Mouse (Mus musculus): ENCODE data around the gene Zg16. TPM values are rescaled to one million over a fixed set of nuclear protein-coding genes. Genes with fewer than 3 reads are reported as not detected.

Zg16 gene
- polyA plus RNA-seq, 1 experiment from 2014 or later = not detected

- WGBS = 94% methylated on average over 10 of the region's 10 CpGs
- Histone ChIP-seq H3K9me3 (no peaks in the 10 kb centered on the region), H3K4me1 (replicated peaks) (peaks cover 54% of the 10 kb centered on the region), H3K27ac (no peak overlapping the region), H3K4me3 (0 out of 2 replicates have a peak overlapping the region, but pooled peaks have one; percentile 9), H3K27me3 (ENCODE audit: insufficient read depth, poor library complexity, severe bottlenecking) (no peaks in the 10 kb centered on the region), H3K36me3 (peaks cover 46% of the 10 kb centered on the region)
- DNase-seq (ENCODE audit: low spot score) = no peak
These were observed 74.3 kb downstream of the Zg16 start for GRCm38 (mm10) chr7:127012845-127013244.

GRCm38 (mm10) chr7:127012374-127012773, 74.8 kb downstream of the Zg16 start:
- Histone ChIP-seq H3K4me3 (no peak overlapping the region), H3K9me3 (no peaks in the 10 kb centered on the region), H3K27ac (no peak overlapping the region), H3K27me3 (ENCODE audit: insufficient read depth, poor library complexity, severe bottlenecking) (no peaks in the 10 kb centered on the region), H3K4me1 (replicated peaks) (peaks cover 51% of the 10 kb centered on the region), H3K36me3 (peaks cover 46% of the 10 kb centered on the region)
- DNase-seq (ENCODE audit: low spot score) = no peak
- WGBS = 90% methylated on average over 6 of the region's 6 CpGs

DNA sequence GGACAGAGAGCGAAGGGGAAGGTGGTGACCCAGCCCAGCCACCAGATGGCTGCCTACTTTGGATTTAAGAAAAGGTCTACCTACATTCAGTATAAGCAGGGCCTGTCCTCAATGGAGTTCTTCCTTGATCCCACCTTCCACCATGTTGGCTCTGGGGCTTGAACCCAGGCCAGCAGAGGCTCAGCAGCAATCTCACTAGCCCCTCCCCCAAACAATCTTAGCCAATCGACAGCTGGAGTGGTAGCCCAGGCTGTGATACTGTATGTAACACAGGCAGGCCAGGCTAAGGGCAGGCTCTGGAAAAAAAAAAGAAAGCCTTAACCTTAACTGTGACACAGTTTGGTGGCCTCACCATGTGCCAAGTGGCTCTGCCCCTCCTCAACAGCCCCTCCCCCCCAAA, 75.4 kb downstream of the Zg16 start:
- Histone ChIP-seq H3K9me3 (no peaks in the 10 kb centered on the region), H3K27me3 (ENCODE audit: insufficient read depth, poor library complexity, severe bottlenecking) (no peaks in the 10 kb centered on the region), H3K4me1 (replicated peaks) (peaks cover 50% of the 10 kb centered on the region), H3K4me3 (no peak overlapping the region), H3K36me3 (peaks cover 46% of the 10 kb centered on the region), H3K27ac (peak overlapping the region; percentile 45; the same call in 1 of the 2 replicates)
- 85% methylated on average over 2 of the region's 2 CpGs for WGBS
- no peak for DNase-seq (ENCODE audit: low spot score)

DNA sequence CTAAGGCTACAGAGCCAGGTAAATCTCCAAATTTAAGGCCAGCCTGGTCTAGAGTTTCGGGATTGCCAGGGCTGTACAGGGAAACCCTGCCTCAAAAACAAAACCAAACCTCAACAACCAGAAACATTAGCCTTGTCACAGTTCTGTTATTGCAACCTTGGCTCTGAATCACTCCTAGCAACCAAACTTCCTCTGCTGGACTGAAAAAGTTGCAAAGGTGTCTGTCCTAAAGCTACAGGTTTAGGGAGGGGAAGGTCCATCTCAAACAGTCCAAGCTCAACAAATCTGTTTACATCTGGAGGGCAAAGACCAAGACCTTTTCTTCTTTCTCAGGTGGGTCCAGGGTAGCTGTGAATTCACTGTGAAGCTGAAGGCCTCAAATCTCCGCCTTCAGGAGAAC, 76.1 kb downstream of the Zg16 start:
- peaks cover 46% of the 10 kb centered on the region for H3K36me3 ChIP-seq
- 0 out of 2 replicates have a peak overlapping the region, but pooled peaks have one; percentile 45 for H3K27ac ChIP-seq
- no peak overlapping the region for H3K4me3 ChIP-seq
- H3K9me3 ChIP-seq = no peaks in the 10 kb centered on the region
- H3K4me1 ChIP-seq (replicated peaks) = peaks cover 44% of the 10 kb centered on the region
- DNase-seq (ENCODE audit: low spot score) = no peak
- 88% methylated on average over 2 of the region's 2 CpGs for WGBS
- no peaks in the 10 kb centered on the region for H3K27me3 ChIP-seq (ENCODE audit: insufficient read depth, poor library complexity, severe bottlenecking)

DNA sequence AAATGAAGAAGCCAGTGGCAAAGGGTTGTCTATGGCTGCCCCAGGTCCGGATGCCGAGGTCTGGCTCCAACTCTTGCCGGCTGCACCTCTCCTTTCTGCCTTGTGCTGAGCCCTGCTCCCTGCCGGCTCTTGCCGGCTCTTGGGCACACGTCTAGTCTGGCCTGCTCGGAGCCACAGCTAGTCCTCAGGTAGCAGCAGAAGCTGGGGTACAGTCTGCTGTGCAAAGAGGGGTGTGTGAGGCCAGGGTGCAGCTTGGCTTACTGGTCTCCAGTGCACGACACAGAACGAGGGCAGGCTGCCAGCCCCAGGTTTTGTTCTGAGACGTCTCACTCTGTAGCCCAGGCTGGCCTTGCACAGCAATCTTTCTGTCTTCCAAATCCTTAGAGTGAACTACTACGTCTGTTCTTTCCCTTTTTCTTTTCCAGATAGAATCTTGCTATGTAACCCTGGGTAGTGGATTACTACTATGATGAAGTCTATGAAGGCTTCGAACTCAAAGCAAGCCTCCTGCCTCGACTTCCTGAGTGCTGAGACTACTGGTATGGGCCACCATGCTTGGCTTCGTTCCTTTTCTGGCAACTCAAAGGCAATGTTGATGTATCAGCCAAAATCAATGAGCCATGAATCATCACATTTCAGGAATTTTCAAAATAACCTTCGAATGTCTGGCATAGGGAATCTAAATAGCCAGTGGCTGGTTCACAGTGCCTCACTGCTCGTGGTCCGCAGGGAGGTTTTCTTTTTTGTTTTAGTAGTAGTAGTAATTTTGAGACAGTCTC, 77.6 kb downstream of the Zg16 start:
- Histone ChIP-seq H3K27ac (peak overlapping the region; percentile 76), H3K4me3 (no peak overlapping the region)
- WGBS = 85% methylated on average over 17 of the region's 17 CpGs

DNA sequence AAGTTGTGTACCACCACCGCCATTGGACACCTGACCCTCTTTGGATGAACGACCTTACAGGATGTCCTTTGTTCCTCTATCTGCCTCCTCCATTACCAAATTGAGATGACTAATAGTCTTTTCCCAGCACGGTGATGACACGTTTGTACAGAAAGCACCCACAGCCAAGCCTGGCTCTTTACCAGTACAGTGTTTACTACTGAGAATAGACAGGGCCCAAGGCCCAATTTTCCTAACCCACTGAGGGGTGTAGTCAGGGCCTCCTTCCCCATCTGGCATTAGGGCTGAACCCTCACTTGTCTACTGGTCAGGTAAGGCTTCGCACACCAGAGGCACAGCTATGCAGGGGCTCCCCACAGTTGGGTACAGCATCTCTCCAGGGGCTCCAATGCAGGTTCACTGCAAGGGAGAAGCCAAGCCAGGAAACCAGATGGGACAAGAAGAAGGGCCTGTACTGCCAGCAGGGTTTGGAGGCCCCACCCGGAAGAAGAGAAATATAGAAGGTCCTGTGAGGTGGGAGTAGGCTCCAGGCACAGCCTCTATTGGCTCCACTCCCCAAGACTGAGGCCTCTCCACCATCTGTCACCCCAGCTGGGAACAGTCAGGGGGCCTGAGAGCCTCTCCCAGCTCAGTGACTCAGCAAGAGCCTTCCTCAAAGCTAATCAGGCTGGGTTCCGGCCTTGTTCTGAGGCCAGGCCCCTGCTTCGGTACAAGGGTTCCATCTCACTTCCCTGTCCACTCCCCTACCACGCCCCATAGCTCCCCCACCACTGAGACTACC, 78.7 kb downstream of the Zg16 start:
- 69% methylated on average over 9 of the region's 9 CpGs for WGBS
- Histone ChIP-seq H3K4me1 (replicated peaks) (peaks cover 22% of the 10 kb centered on the region), H3K9me3 (no peaks in the 10 kb centered on the region), H3K27ac (peak overlapping the region; percentile 76), H3K4me3 (no peak overlapping the region), H3K36me3 (peaks cover 21% of the 10 kb centered on the region), H3K27me3 (ENCODE audit: insufficient read depth, poor library complexity, severe bottlenecking) (no peaks in the 10 kb centered on the region)
- DNase-seq (ENCODE audit: low spot score) = peak; percentile 30

More for the DNA sequence above, 77.6 kb downstream of the Zg16 start:
- no peaks in the 10 kb centered on the region for H3K9me3 ChIP-seq
- H3K4me1 ChIP-seq (replicated peaks) = peaks cover 28% of the 10 kb centered on the region
- peaks cover 32% of the 10 kb centered on the region for H3K36me3 ChIP-seq
- no peaks in the 10 kb centered on the region for H3K27me3 ChIP-seq (ENCODE audit: insufficient read depth, poor library complexity, severe bottlenecking)
- DNase-seq (ENCODE audit: low spot score) = no peak

GRCm38 (mm10) chr7:127007313-127008024, 79.7 kb downstream of the Zg16 start:
- no peak overlapping the region for H3K4me3 ChIP-seq
- H3K36me3 ChIP-seq = peaks cover 11% of the 10 kb centered on the region
- H3K27me3 ChIP-seq (ENCODE audit: insufficient read depth, poor library complexity, severe bottlenecking) = no peaks in the 10 kb centered on the region
- 86% methylated on average over 6 of the region's 6 CpGs for WGBS
- no peaks in the 10 kb centered on the region for H3K9me3 ChIP-seq
- H3K27ac ChIP-seq = peak overlapping the region; percentile 40; the same call in 1 of the 2 replicates
- DNase-seq (ENCODE audit: low spot score) = no peak
- H3K4me1 ChIP-seq (replicated peaks) = peaks cover 17% of the 10 kb centered on the region

- Histone ChIP-seq H3K36me3 (no peaks in the 10 kb centered on the region), H3K4me3 (no peak overlapping the region), H3K27ac (no peak overlapping the region), H3K9me3 (no peaks in the 10 kb centered on the region), H3K27me3 (ENCODE audit: insufficient read depth, poor library complexity, severe bottlenecking) (no peaks in the 10 kb centered on the region), H3K4me1 (replicated peaks) (peaks cover 11% of the 10 kb centered on the region)
- DNase-seq (ENCODE audit: low spot score) = no peak
- WGBS = 92% methylated on average over 4 of the region's 4 CpGs
These were observed 82.8 kb downstream of the Zg16 start for GRCm38 (mm10) chr7:127004122-127004875.

GRCm38 (mm10) chr7:127003620-127004019, 83.5 kb downstream of the Zg16 start:
- no peaks in the 10 kb centered on the region for H3K9me3 ChIP-seq
- H3K27ac ChIP-seq = no peak overlapping the region
- no peak for DNase-seq (ENCODE audit: low spot score)
- no peaks in the 10 kb centered on the region for H3K27me3 ChIP-seq (ENCODE audit: insufficient read depth, poor library complexity, severe bottlenecking)
- H3K36me3 ChIP-seq = no peaks in the 10 kb centered on the region
- peaks cover 5% of the 10 kb centered on the region for H3K4me1 ChIP-seq (replicated peaks)
- 85% methylated on average over 5 of the region's 5 CpGs for WGBS
- H3K4me3 ChIP-seq = no peak overlapping the region

Other genes with a start within 250 kb of the Zg16 start
- 4.9 and 5.5 TPM in 2 replicates for gene Doc2a, start 239.9 kb downstream of the Zg16 start, polyA plus RNA-seq (2016; fragmentation: Nextera tagmentation; extraction: Ambion mirVana)
- gene Hirip3, start 225.4 kb downstream of the Zg16 start, polyA plus RNA-seq (2016; fragmentation: Nextera tagmentation; extraction: Ambion mirVana) = 38.7 and 48.1 TPM in 2 replicates
- gene Ino80e, start 225.0 kb downstream of the Zg16 start, polyA plus RNA-seq (2016; fragmentation: Nextera tagmentation; extraction: Ambion mirVana) = 102 and 105 TPM in 2 replicates
- 56.2 and 56.4 TPM in 2 replicates for gene Taok2, start 202.6 kb downstream of the Zg16 start, polyA plus RNA-seq (2016; fragmentation: Nextera tagmentation; extraction: Ambion mirVana)
- 31.6 and 37.9 TPM in 2 replicates for gene Tmem219, start 164.4 kb downstream of the Zg16 start, polyA plus RNA-seq (2016; fragmentation: Nextera tagmentation; extraction: Ambion mirVana)
- 23.9 and 35.5 TPM in 2 replicates for gene Kctd13, start 158.4 kb downstream of the Zg16 start, polyA plus RNA-seq (2016; fragmentation: Nextera tagmentation; extraction: Ambion mirVana)
- gene Asphd1, start 137.7 kb downstream of the Zg16 start, polyA plus RNA-seq (2016; fragmentation: Nextera tagmentation; extraction: Ambion mirVana) = 0.41 and 1.2 TPM in 2 replicates
- 2.3 and 7.6 TPM in 2 replicates for gene Sez6l2, start 136.8 kb downstream of the Zg16 start, polyA plus RNA-seq (2016; fragmentation: Nextera tagmentation; extraction: Ambion mirVana)
- gene Cdipt, start 111.4 kb downstream of the Zg16 start, polyA plus RNA-seq (2016; fragmentation: Nextera tagmentation; extraction: Ambion mirVana) = 92.5 and 103 TPM in 2 replicates
- 0.63 and 1.0 TPM in 2 replicates for gene Cdiptos, start 111.2 kb downstream of the Zg16 start, polyA plus RNA-seq (2016; fragmentation: Nextera tagmentation; extraction: Ambion mirVana)
- gene Mvp, start 72.7 kb downstream of the Zg16 start, polyA plus RNA-seq (2016; fragmentation: Nextera tagmentation; extraction: Ambion mirVana) = 5.0 and 6.1 TPM in 2 replicates
- gene Pagr1b, start 70.8 kb downstream of the Zg16 start, polyA plus RNA-seq (2016; fragmentation: Nextera tagmentation; extraction: Ambion mirVana) = 0.25 and 0.55 TPM in 2 replicates
- gene Pagr1a, start 70.0 kb downstream of the Zg16 start, polyA plus RNA-seq (2016; fragmentation: Nextera tagmentation; extraction: Ambion mirVana) = 84.3 and 130 TPM in 2 replicates
- gene Gm42742, start 66.2 kb downstream of the Zg16 start, polyA plus RNA-seq (2016; fragmentation: Nextera tagmentation; extraction: Ambion mirVana) = 17.6 and 75.1 TPM in 2 replicates
- 3.3 and 4.4 TPM in 2 replicates for gene Prrt2, start 66.1 kb downstream of the Zg16 start, polyA plus RNA-seq (2016; fragmentation: Nextera tagmentation; extraction: Ambion mirVana)
- 66.7 and 83.1 TPM in 2 replicates for gene Maz, start 60.3 kb downstream of the Zg16 start, polyA plus RNA-seq (2016; fragmentation: Nextera tagmentation; extraction: Ambion mirVana)
- 161 and 193 TPM in 2 replicates for gene Kif22, start 44.9 kb downstream of the Zg16 start, polyA plus RNA-seq (2016; fragmentation: Nextera tagmentation; extraction: Ambion mirVana)
- 0.80 and 0.81 TPM in 2 replicates for gene AI467606, start 4.0 kb upstream of the Zg16 start, polyA plus RNA-seq (2016; fragmentation: Nextera tagmentation; extraction: Ambion mirVana)
- 2.6 and 4.9 TPM in 2 replicates for gene Qprt, start 34.9 kb upstream of the Zg16 start, polyA plus RNA-seq (2016; fragmentation: Nextera tagmentation; extraction: Ambion mirVana)
- gene Spn, start 50.5 kb upstream of the Zg16 start, polyA plus RNA-seq (2016; fragmentation: Nextera tagmentation; extraction: Ambion mirVana) = not detected in 2 replicates
- 94.4 and 96.0 TPM in 2 replicates for gene Cd2bp2, start 108.7 kb upstream of the Zg16 start, polyA plus RNA-seq (2016; fragmentation: Nextera tagmentation; extraction: Ambion mirVana)
- gene Tbc1d10b, start 121.1 kb upstream of the Zg16 start, polyA plus RNA-seq (2016; fragmentation: Nextera tagmentation; extraction: Ambion mirVana) = 25.6 and 28.2 TPM in 2 replicates
- gene Mylpf, start 121.6 kb upstream of the Zg16 start, polyA plus RNA-seq (2016; fragmentation: Nextera tagmentation; extraction: Ambion mirVana) = 13.0 and 17.7 TPM in 2 replicates
- gene Zfp553, start 145.7 kb upstream of the Zg16 start, polyA plus RNA-seq (2016; fragmentation: Nextera tagmentation; extraction: Ambion mirVana) = 78.7 and 81.0 TPM in 2 replicates
- 32.4 and 33.8 TPM in 2 replicates for gene Sept1, start 145.8 kb upstream of the Zg16 start, polyA plus RNA-seq (2016; fragmentation: Nextera tagmentation; extraction: Ambion mirVana)
- gene Zfp771, start 156.9 kb upstream of the Zg16 start, polyA plus RNA-seq (2016; fragmentation: Nextera tagmentation; extraction: Ambion mirVana) = 62.4 and 70.1 TPM in 2 replicates
- 284 and 329 TPM in 2 replicates for gene Dctpp1, start 173.4 kb upstream of the Zg16 start, polyA plus RNA-seq (2016; fragmentation: Nextera tagmentation; extraction: Ambion mirVana)
- gene Sephs2, start 186.7 kb upstream of the Zg16 start, polyA plus RNA-seq (2016; fragmentation: Nextera tagmentation; extraction: Ambion mirVana) = 69.8 and 76.2 TPM in 2 replicates
- gene Itgal, start 208.9 kb upstream of the Zg16 start, polyA plus RNA-seq (2016; fragmentation: Nextera tagmentation; extraction: Ambion mirVana) = 0.68 and 0.98 TPM in 2 replicates